Mouse (Mus musculus) spleen, adult 12 weeks (tissue): ENCODE measurements around the gene C130050O18Rik.

Experiments used
- DNase-seq: peaks from one replicate; pipeline ENCODE4 v3.0.0; 2022; ENCODE audit warnings: low spot score

The C130050O18Rik gene

GRCm38 (mm10) chr5:139379771-139380384 is 25.2 kb upstream of the C130050O18Rik start:
- DNase-seq = no peak

GRCm38 (mm10) chr5:139380385-139381248 is 24.5 kb upstream of the C130050O18Rik start:
- DNase-seq = peak; percentile 84

DNA sequence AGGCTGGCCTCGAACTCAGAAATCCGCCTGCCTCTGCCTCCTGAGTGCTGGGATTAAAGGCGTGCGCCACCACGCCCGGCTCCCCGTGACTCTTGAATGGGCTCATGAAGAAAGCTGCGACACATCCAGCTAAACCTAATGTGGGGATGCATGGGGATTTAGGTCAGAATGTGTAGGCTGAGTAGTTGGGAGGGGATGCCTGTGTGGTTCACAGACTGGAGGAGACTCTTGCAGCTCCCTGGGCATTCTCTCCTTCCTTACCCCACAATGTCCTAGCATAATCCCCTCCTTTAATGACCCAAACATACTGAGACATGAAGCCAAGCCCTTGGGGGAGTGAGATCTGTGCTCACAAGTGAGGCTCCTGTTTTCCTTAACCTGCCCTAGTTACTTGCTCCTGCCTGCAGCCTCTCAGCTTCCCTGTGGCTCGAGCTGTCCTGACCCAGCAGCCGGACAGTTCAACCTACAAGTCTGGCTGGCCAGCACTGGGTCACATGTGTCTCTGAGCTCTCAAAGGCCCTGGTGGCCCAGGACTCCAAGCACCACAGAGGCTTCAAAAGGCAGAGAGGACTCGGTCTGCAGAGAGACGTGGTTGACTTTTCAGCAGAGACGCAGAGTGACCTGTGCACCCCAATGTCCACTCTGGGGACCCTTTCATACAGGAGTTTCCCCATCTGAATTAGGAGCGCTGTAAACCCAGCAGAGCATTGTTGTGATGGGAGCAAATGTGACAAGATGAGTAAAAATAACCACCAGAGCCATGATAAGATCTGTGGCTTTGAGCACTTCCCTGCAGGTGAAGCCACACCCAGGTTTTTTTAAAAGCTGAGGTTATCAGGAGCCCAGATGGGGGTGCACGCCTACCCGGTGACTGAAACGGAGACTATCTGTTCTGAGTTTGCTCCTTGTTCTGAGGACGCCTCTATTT is 23.2 kb upstream of the C130050O18Rik start:
- peak; percentile 67 for DNase-seq

GRCm38 (mm10) chr5:139382760-139383159 is 22.3 kb upstream of the C130050O18Rik start:
- peak; percentile 66 for DNase-seq

GRCm38 (mm10) chr5:139383234-139383633 is 21.8 kb upstream of the C130050O18Rik start:
- DNase-seq = no peak

- no peak for DNase-seq
Measured at GRCm38 (mm10) chr5:139384531-139384930, 20.5 kb upstream of the C130050O18Rik start.

DNA sequence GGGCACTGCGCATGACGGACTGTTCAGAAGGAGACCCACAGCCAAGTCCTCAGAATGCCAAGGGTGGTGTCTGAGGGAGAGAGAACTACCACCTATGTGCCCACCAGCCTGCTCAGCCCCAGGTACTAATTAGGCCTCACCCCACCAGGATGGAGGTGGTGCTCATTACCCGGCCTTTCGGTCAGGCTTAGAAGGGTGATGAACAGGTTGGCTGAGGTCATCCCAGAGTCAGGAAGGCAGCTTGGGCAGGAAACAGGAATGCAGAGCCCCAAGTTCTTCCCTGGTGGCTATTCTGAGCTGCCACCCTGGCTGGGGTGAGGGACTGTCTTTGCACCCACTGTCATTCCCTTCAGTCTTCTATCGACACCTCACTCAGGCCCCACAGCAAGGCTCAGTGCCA is 19.0 kb upstream of the C130050O18Rik start:
- DNase-seq = no peak

- no peak for DNase-seq
Measured at GRCm38 (mm10) chr5:139387329-139388194, 17.5 kb upstream of the C130050O18Rik start.

DNA sequence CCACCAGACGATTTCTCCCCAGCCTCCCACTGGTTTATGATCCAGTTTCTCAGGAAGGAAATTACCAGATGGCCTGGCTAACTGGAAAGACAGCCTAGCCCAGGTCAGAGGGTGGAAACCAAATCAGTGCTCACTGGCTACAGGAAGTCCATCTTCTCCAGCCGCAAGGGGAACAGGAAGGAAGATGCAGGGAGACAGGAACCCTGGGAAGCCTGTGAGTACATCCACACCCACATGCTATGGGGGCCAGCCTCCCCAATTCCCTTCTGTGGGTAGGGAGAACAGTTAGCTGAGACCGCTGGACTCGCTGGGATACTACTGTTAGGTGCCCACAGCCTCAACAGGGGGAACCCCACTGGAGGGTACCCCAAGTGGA is 16.9 kb upstream of the C130050O18Rik start:
- DNase-seq = no peak

- DNase-seq = peak; percentile 50
Measured at GRCm38 (mm10) chr5:139388694-139389675, 16.1 kb upstream of the C130050O18Rik start.

DNA sequence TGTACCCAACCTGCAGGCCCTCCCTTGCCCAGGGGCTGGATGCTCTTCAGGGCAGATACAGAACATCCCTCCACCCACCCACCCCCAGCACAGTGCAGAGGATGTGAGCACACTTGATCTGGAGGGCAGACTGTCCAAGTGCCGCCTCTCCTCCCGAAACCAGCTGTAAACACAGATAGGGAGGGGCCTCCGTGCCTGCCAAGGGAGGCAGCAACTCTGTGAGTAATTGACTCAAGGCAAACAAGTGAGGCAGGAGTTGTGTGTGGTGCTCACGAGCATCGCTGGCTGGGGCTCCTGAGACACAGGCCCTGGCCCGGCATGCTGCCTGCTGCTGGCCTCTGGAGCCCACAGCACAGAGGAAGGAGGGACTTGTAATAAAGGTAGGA is 15.4 kb upstream of the C130050O18Rik start:
- peak; percentile 75 for DNase-seq

GRCm38 (mm10) chr5:139390324-139391119 is 14.6 kb upstream of the C130050O18Rik start:
- DNase-seq = peak; percentile 32

GRCm38 (mm10) chr5:139391309-139391990 is 13.6 kb upstream of the C130050O18Rik start:
- no peak for DNase-seq

DNA sequence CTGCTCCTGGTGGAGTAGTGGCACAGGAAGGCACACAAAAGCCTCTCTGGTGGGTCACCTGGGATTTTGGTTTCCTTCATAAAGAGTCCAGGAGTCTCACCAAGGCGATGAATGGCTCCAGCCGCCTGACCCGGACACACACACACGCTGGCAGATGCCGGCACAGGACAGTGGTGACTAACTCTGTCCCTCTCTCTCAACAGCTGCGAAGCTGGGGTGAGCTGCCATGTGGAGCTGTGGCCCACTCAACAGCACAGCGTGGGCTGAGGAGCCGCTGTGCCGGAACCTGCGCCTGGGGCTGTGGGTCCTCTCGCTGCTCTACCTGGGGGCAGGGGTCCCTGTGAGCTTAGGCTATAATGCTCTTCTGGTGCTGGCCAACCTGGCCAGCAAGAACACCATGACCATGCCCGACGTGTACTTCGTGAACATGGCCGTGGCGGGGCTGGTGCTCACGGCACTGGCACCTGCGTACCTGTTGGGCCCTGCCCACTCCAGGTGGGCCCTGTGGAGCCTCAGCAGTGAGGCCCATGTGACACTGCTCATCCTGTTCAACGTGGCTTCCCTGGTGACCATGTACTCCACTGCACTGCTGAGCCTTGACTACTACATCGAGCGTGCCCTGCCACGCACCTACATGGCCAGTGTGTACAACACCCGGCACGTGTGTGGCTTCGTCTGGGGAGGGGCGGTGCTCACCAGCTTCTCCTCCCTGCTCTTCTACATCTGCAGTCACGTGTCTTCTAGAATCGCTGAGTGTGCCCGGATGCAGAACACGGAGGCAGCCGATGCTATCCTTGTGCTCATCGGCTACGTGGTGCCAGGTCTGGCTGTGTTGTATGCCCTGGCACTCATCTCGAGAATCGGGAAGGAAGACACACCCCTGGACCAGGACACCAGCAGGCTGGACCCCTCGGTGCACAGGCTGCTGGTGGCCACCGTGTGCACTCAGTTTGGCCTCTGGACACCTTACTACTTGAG is 12.6 kb upstream of the C130050O18Rik start:
- no peak for DNase-seq

- no peak for DNase-seq
Measured at GRCm38 (mm10) chr5:139393197-139393588, 11.9 kb upstream of the C130050O18Rik start.

GRCm38 (mm10) chr5:139394399-139394798 is 10.7 kb upstream of the C130050O18Rik start:
- no peak for DNase-seq

GRCm38 (mm10) chr5:139395528-139395927 is 9.6 kb upstream of the C130050O18Rik start:
- DNase-seq = no peak
